In genomic region chr16:12886127-12886526, GRCm38 (mm10) we compare ENCODE assay signal across 11 mouse cellular contexts.
A peak's percentile ranks its signal among the peaks of the same experiment; 100 is the strongest.
DNase-seq lines count a peak whose midpoint lies in the region; ATAC-seq lines count a peak whose summit lies in the region.
"Had no signal": no experiment of that assay in that cellular context is flagged by ENCODE, and none has a peak within 500 bp of the region (broad histone marks: within the 10 kb centered on the region; RNA-seq: fewer than 3 reads in every experiment).

No protein-coding gene starts in this region.

- H3K36me3 ChIP-seq in neural tube, embryonic 11.5 days (ENCODE audit: control insufficient read depth, insufficient read depth, low read length) = no peaks in the 10 kb centered on the region
- H3K36me3 ChIP-seq in hindbrain, embryonic 14.5 days (replicated peaks; ENCODE audit: control insufficient read depth, insufficient read depth) = no peaks in the 10 kb centered on the region
- H3K36me3 ChIP-seq in neural tube, embryonic 13.5 days = no peaks in the 10 kb centered on the region
- H3K36me3 ChIP-seq: embryonic facial prominence, embryonic 12.5 days; heart, embryonic 13.5 days; stomach, embryonic 15.5 days had no signal

- ATAC-seq in neural tube, embryonic 11.5 days (ENCODE audit: insufficient read depth, low FRiP score, low TSS enrichment) = no peak
- ATAC-seq in hindbrain, embryonic 14.5 days (ENCODE audit: low FRiP score) = peak; percentile 77; the same call in 1 of the 2 replicates
- ATAC-seq in neural tube, embryonic 13.5 days (ENCODE audit: low read depth) = peak; percentile 61; the same call in 1 of the 2 replicates
- no peak for ATAC-seq in granulocyte monocyte progenitor cell, adult 5-6 weeks (replicated peaks; ENCODE audit: poor library complexity, severe bottlenecking)

- WGBS in neural tube, embryonic 11.5 days = 97% methylated on average over 1 of the region's 1 CpGs
- 59% methylated on average over 1 of the region's 1 CpGs for WGBS in hindbrain, embryonic 14.5 days
- 89% methylated on average over 1 of the region's 1 CpGs for WGBS in neural tube, embryonic 13.5 days

- H3K4me1 ChIP-seq in neural tube, embryonic 11.5 days (ENCODE audit: control insufficient read depth, insufficient read depth, low read length) = peaks cover 5% of the 10 kb centered on the region; the same call in 1 of the 2 replicates
- H3K4me1 ChIP-seq in hindbrain, embryonic 14.5 days (replicated peaks; ENCODE audit: control insufficient read depth, insufficient read depth, low read length) = peaks cover 11% of the 10 kb centered on the region
- H3K4me1 ChIP-seq in neural tube, embryonic 13.5 days (replicated peaks) = peaks cover 24% of the 10 kb centered on the region
- H3K4me1 ChIP-seq: embryonic facial prominence, embryonic 12.5 days; stomach, embryonic 15.5 days had no signal

- no peaks in the 10 kb centered on the region for H3K9me3 ChIP-seq in neural tube, embryonic 11.5 days (ENCODE audit: control insufficient read depth, low read length)
- H3K9me3 ChIP-seq in hindbrain, embryonic 14.5 days (ENCODE audit: control insufficient read depth, low read length) = 0 out of 2 replicates have a peak, but pooled peaks cover 2% of the 10 kb centered on the region
- H3K9me3 ChIP-seq in neural tube, embryonic 13.5 days = no peaks in the 10 kb centered on the region
- H3K9me3 ChIP-seq: embryonic facial prominence, embryonic 12.5 days; heart, embryonic 13.5 days; stomach, embryonic 15.5 days had no signal

- H3K4me3 ChIP-seq in neural tube, embryonic 11.5 days (ENCODE audit: low read depth, low read length) = no peak overlapping the region
- no peak overlapping the region for H3K4me3 ChIP-seq in hindbrain, embryonic 14.5 days (replicated peaks; ENCODE audit: low read length)
- no peak overlapping the region for H3K4me3 ChIP-seq in neural tube, embryonic 13.5 days
- H3K4me3 ChIP-seq: embryonic facial prominence, embryonic 12.5 days; heart, embryonic 13.5 days; stomach, embryonic 15.5 days had no signal

- no peak overlapping the region for H3K27ac ChIP-seq in neural tube, embryonic 11.5 days (ENCODE audit: low read depth, low read length)
- 0 out of 2 replicates have a peak overlapping the region, but pooled peaks have one; percentile 17 for H3K27ac ChIP-seq in hindbrain, embryonic 14.5 days
- H3K27ac ChIP-seq in neural tube, embryonic 13.5 days (replicated peaks) = no peak overlapping the region
- H3K27ac ChIP-seq: embryonic facial prominence, embryonic 12.5 days; heart, embryonic 13.5 days; stomach, embryonic 15.5 days had no signal

- no peak overlapping the region for H3K9ac ChIP-seq in neural tube, embryonic 11.5 days (ENCODE audit: low read length)
- H3K9ac ChIP-seq in hindbrain, embryonic 14.5 days = no peak overlapping the region
- H3K9ac ChIP-seq in neural tube, embryonic 13.5 days = no peak overlapping the region
- H3K9ac ChIP-seq: embryonic facial prominence, embryonic 12.5 days; heart, embryonic 13.5 days; stomach, embryonic 15.5 days had no signal

- no peak overlapping the region for H3K4me2 ChIP-seq in neural tube, embryonic 11.5 days (ENCODE audit: low read depth)
- no peak overlapping the region for H3K4me2 ChIP-seq in hindbrain, embryonic 14.5 days (replicated peaks)
- H3K4me2 ChIP-seq in neural tube, embryonic 13.5 days = no peak overlapping the region
- H3K4me2 ChIP-seq: embryonic facial prominence, embryonic 12.5 days; heart, embryonic 13.5 days; stomach, embryonic 15.5 days had no signal

- peak; percentile 14 for DNase-seq in embryo, embryonic 11.5 days (ENCODE audit: low read depth, low spot score)
- DNase-seq in embryo, embryonic 10.5 days (ENCODE audit: low spot score) = no peak
- DNase-seq in neural tube, embryonic 11.5 days (ENCODE audit: low spot score) = peak; percentile 43
- no peak for DNase-seq in neural tube, embryonic 10.5 days (ENCODE audit: extremely low spot score, low spot score)
- DNase-seq in hindbrain, embryonic 14.5 days (ENCODE audit: low spot score) = peak; percentile 69
- DNase-seq in testis, postnatal 14 days (ENCODE audit: low spot score) = no peak

- no peaks in the 10 kb centered on the region for H3K27me3 ChIP-seq in neural tube, embryonic 11.5 days (ENCODE audit: control insufficient read depth, insufficient read depth, low read length)
- H3K27me3 ChIP-seq in hindbrain, embryonic 14.5 days (ENCODE audit: control insufficient read depth, insufficient read depth, low read length) = no peaks in the 10 kb centered on the region
- no peaks in the 10 kb centered on the region for H3K27me3 ChIP-seq in neural tube, embryonic 13.5 days
- H3K27me3 ChIP-seq: embryonic facial prominence, embryonic 12.5 days; heart, embryonic 13.5 days; stomach, embryonic 15.5 days had no signal

Comparison
In these comparisons a context has a peak if more than half of its experiments do, and no peak if none do; other contexts are left out.
1. DNase-seq: peak in embryo, embryonic 11.5 days (single experiment), neural tube, embryonic 11.5 days (single experiment) and hindbrain, embryonic 14.5 days (single experiment); none in embryo, embryonic 10.5 days (single experiment), neural tube, embryonic 10.5 days (single experiment) and testis, postnatal 14 days (single experiment).
2. ATAC-seq: peak in hindbrain, embryonic 14.5 days (single experiment) and neural tube, embryonic 13.5 days (single experiment); none in neural tube, embryonic 11.5 days (single experiment) and granulocyte monocyte progenitor cell, adult 5-6 weeks (single experiment).